Mouse (Mus musculus) G1E (cell line): ENCODE measurements around the gene Atl2. TPM values are rescaled to one million over a fixed set of nuclear protein-coding genes. Genes with fewer than 3 reads are reported as not detected.

ENCODE experiments used
- ATAC-seq: 2 replicates; pipeline ENCODE4 v1.8.0; 2016; ENCODE audit warnings: mild to moderate bottlenecking; ENCODE audit not compliant: insufficient number of reproducible peaks, poor library complexity, low FRiP score, severe bottlenecking; ENCODE audit errors: extremely low read depth
- DNase-seq: peaks from one replicate; pipeline ENCODE4 v3.0.0; 2012; ENCODE audit warnings: low spot score
- H3K27me3 ChIP-seq: 2 replicates; pipeline ENCODE4 v1.6.1; 2012; ENCODE audit warnings: mild to moderate bottlenecking, low read length, inconsistent platforms; ENCODE audit not compliant: insufficient read depth
- H3K36me3 ChIP-seq: replicated peaks from 2 replicates; pipeline ENCODE3; 2012; ENCODE audit warnings: mild to moderate bottlenecking, inconsistent platforms
- H3K4me1 ChIP-seq: 2 replicates; pipeline ENCODE4 v1.6.1; 2012; ENCODE audit warnings: low read depth, low read length, inconsistent platforms, mixed read lengths; ENCODE audit not compliant: insufficient read depth
- H3K4me3 ChIP-seq: 2 replicates; pipeline ENCODE4 v1.5.1; 2012; ENCODE audit warnings: low read depth, mild to moderate bottlenecking, inconsistent platforms, low read length, moderate library complexity, mixed read lengths
- H3K9me3 ChIP-seq: replicated peaks from 2 replicates; pipeline ENCODE4 v1.6.1; 2012; ENCODE audit warnings: inconsistent platforms
- CTCF ChIP-seq: IDR thresholded peaks from 2 replicates; pipeline ENCODE4 v1.5.1; 2012; ENCODE audit warnings: low read depth, low read length, inconsistent platforms, mixed read lengths
- GATA1 ChIP-seq: IDR thresholded peaks from 2 replicates; pipeline ENCODE4 v1.6.1; 2012; ENCODE audit warnings: borderline replicate concordance, low read length, inconsistent platforms, mixed read lengths
- GATA2 ChIP-seq: IDR thresholded peaks from 2 replicates; pipeline ENCODE4 v1.6.1; 2012; ENCODE audit warnings: low read depth, low read length, inconsistent platforms, borderline replicate concordance
- POLR2AphosphoS5 ChIP-seq: IDR thresholded peaks from 2 replicates; pipeline ENCODE4 v1.6.1; 2012; ENCODE audit warnings: low read depth, low read length, inconsistent platforms; ENCODE audit not compliant: insufficient replicate concordance
- TAL1 ChIP-seq: conservative IDR thresholded peaks from 2 replicates; pipeline ENCODE4 v1.6.1; 2012; ENCODE audit warnings: low read depth, low read length, inconsistent platforms, mixed read lengths
- polyA plus RNA-seq: library from polyadenylated mRNA; stranded (reverse); fragments of >175 nt; gene quantifications from 2 replicates; pipeline ENCODE4 v1.2.3, GENCODE M21; 2012
- total RNA-seq, 2 experiments: library from RNA; stranded (forward) in 1 of 2; stranded (reverse) in 1 of 2; fragments of 200-1000 nt in 1 of 2; fragments of >200 nt in 1 of 2; fragmentation: Nextera tagmentation in 1 of 2; gene quantifications; 2 replicates each; pipeline ENCODE4 v1.2.3; 2014 to 2017

The Atl2 gene
- total RNA-seq (2014; fragmentation: Nextera tagmentation) (91.1 and 93.3 TPM in 2 replicates), total RNA-seq (2017) (65.2 and 71.5 TPM in 2 replicates), polyA plus RNA-seq (4.7 TPM in 2 replicates)

- DNase-seq (peak; percentile 90), ATAC-seq (peak; percentile 65)
- TF ChIP-seq CTCF = no peak
- TF ChIP-seq TAL1 = no peak
- TF ChIP-seq GATA2 = no peak
- no peak for TF ChIP-seq GATA1
- no peak for TF ChIP-seq POLR2AphosphoS5
- H3K27me3 ChIP-seq = peaks cover 9% of the 10 kb centered on the region
- peaks cover 44% of the 10 kb centered on the region for H3K4me1 ChIP-seq
- peaks cover 15% of the 10 kb centered on the region for H3K36me3 ChIP-seq
- H3K9me3 ChIP-seq = no peaks in the 10 kb centered on the region
- peak within 1 kb of the TSS; percentile 99 for H3K4me3 ChIP-seq
These were observed at the start of gene Atl2 for GRCm38 (mm10) chr17:79895911-79896423. Gene Atl2 (minus strand): TSS chr17:79896123.

DNA sequence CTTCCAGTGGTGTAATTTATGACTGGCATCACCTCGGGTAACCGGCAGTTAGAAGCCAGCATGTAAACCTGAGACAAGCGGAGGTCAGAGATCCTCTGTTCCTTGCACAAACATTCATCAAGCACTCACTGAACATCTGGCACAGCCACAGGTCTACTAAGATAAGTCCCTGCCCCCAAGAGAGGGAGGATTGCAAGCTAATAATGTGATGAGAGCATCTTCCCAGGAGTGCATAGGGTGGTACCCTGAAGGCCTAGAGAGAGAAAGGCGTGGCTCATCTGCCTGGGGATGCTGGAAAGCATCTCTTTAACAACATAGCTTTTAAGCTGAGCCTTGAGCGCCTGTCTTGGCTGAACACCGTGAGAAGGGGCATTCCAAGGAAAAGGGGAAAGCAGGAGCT lies 48.9 kb upstream of the Atl2 start:
- no peaks in the 10 kb centered on the region for H3K9me3 ChIP-seq
- peaks cover 15% of the 10 kb centered on the region for H3K4me1 ChIP-seq
- DNase-seq (no peak), ATAC-seq (no peak)
- H3K4me3 ChIP-seq = no peak overlapping the region
- peaks cover 28% of the 10 kb centered on the region for H3K27me3 ChIP-seq
- H3K36me3 ChIP-seq = no peaks in the 10 kb centered on the region
- TF ChIP-seq GATA1 = no peak
- TF ChIP-seq CTCF = no peak

GRCm38 (mm10) chr17:79942418-79942817 lies 46.5 kb upstream of the Atl2 start:
- H3K4me1 ChIP-seq = peaks cover 15% of the 10 kb centered on the region
- H3K9me3 ChIP-seq = no peaks in the 10 kb centered on the region
- peaks cover 32% of the 10 kb centered on the region for H3K27me3 ChIP-seq
- no peaks in the 10 kb centered on the region for H3K36me3 ChIP-seq
- ATAC-seq (peak; percentile 64; the same call in 1 of the 2 replicates), DNase-seq (no peak)
- TF ChIP-seq GATA2 (no peak), TAL1 (no peak)
- H3K4me3 ChIP-seq = no peak overlapping the region

DNA sequence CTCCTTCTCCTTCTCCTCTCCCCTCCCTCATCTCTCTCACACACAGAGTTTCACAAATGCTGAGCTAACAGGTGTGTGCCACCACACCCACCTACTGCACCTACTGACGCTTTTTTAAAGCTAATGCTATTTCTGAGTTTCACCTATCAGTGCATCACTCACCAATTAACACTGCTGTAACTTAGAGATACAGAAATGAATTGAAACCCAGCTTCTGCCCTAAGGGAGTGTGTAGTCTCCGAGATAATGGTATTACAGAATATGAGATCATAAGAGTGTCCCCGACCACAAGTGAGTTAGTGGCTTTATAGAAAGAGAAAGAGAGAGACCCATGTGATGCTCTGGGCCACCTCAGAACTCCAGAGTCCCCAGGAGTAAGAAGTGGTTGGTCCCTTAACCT lies 43.2 kb upstream of the Atl2 start:
- Histone ChIP-seq H3K4me1 (peaks cover 15% of the 10 kb centered on the region), H3K27me3 (peaks cover 25% of the 10 kb centered on the region), H3K4me3 (no peak overlapping the region), H3K36me3 (no peaks in the 10 kb centered on the region), H3K9me3 (no peaks in the 10 kb centered on the region)
- ATAC-seq (0 out of 2 replicates have a peak, but pooled peaks have one; percentile 16), DNase-seq (no peak)
- TF ChIP-seq GATA2 (no peak), CTCF (no peak), POLR2AphosphoS5 (no peak), TAL1 (no peak)

- H3K4me3 ChIP-seq = no peak overlapping the region
- no peaks in the 10 kb centered on the region for H3K36me3 ChIP-seq
- no peaks in the 10 kb centered on the region for H3K9me3 ChIP-seq
- no peak for DNase-seq
- peaks cover 15% of the 10 kb centered on the region for H3K4me1 ChIP-seq
- peaks cover 24% of the 10 kb centered on the region for H3K27me3 ChIP-seq
- TF ChIP-seq GATA2 (no peak), GATA1 (no peak), TAL1 (no peak), POLR2AphosphoS5 (no peak), CTCF (no peak)
- ATAC-seq = no peak
These were observed 42.1 kb upstream of the Atl2 start for GRCm38 (mm10) chr17:79937921-79938601.

GRCm38 (mm10) chr17:79934370-79934769 lies 38.4 kb upstream of the Atl2 start:
- no peak for ATAC-seq

More at GRCm38 (mm10) chr17:79934370-79934769, 38.4 kb upstream of the Atl2 start:
- peaks cover 11% of the 10 kb centered on the region for H3K27me3 ChIP-seq
- no peaks in the 10 kb centered on the region for H3K9me3 ChIP-seq
- no peak for DNase-seq
- H3K4me3 ChIP-seq = no peak overlapping the region
- no peaks in the 10 kb centered on the region for H3K36me3 ChIP-seq
- TF ChIP-seq GATA2 (no peak), GATA1 (no peak), CTCF (no peak), POLR2AphosphoS5 (no peak), TAL1 (no peak)
- H3K4me1 ChIP-seq = peaks cover 4% of the 10 kb centered on the region; the same call in 1 of the 2 replicates
